Mouse (Mus musculus): ENCODE measurements around the gene Tmem254b. TPM values are rescaled to one million over a fixed set of nuclear protein-coding genes. Genes with fewer than 3 reads are reported as not detected.
"Not testable (repeated sequence)": the region's sequence is repeated elsewhere in the genome, so short reads cannot be mapped to it uniquely, and the experiment has no call there.

Gene Tmem254b
- polyA plus RNA-seq, 1 experiment from 2014 or later, result 18.0 TPM

GRCm38 (mm10) chr14:26175028-26175427 lies 31.8 kb downstream of the Tmem254b start:
- WGBS, result no CpG with 5 or more reads among the region's 6 CpGs
- not testable (repeated sequence) for H3K9ac ChIP-seq (replicated peaks; ENCODE audit: low read depth, low read length); H3K27ac ChIP-seq (ENCODE audit: low read length); H3K4me2 ChIP-seq (ENCODE audit: low read length); H3K27me3 ChIP-seq (replicated peaks; ENCODE audit: control insufficient read depth, insufficient read depth, low read length); H3K4me1 ChIP-seq (replicated peaks; ENCODE audit: control insufficient read depth, insufficient read depth, low read length); H3K4me3 ChIP-seq (replicated peaks; ENCODE audit: low read length); H3K36me3 ChIP-seq (ENCODE audit: control insufficient read depth, insufficient read depth); ATAC-seq; H3K9me3 ChIP-seq (ENCODE audit: control insufficient read depth, low read length)

- no CpG with 5 or more reads among the region's 3 CpGs for WGBS
- not testable (repeated sequence) for H3K9ac ChIP-seq (replicated peaks; ENCODE audit: low read depth, low read length); H3K36me3 ChIP-seq (ENCODE audit: control insufficient read depth, insufficient read depth); H3K9me3 ChIP-seq (ENCODE audit: control insufficient read depth, low read length); H3K27ac ChIP-seq (ENCODE audit: low read length); H3K4me2 ChIP-seq (ENCODE audit: low read length); H3K4me1 ChIP-seq (replicated peaks; ENCODE audit: control insufficient read depth, insufficient read depth, low read length); H3K4me3 ChIP-seq (replicated peaks; ENCODE audit: low read length); ATAC-seq; H3K27me3 ChIP-seq (replicated peaks; ENCODE audit: control insufficient read depth, insufficient read depth, low read length)
These were observed 32.9 kb downstream of the Tmem254b start for GRCm38 (mm10) chr14:26173955-26174354.

- H3K4me1 ChIP-seq (replicated peaks; ENCODE audit: control insufficient read depth, insufficient read depth, low read length); H3K36me3 ChIP-seq (ENCODE audit: control insufficient read depth, insufficient read depth); H3K4me3 ChIP-seq (replicated peaks; ENCODE audit: low read length); ATAC-seq; H3K9ac ChIP-seq (replicated peaks; ENCODE audit: low read depth, low read length); H3K9me3 ChIP-seq (ENCODE audit: control insufficient read depth, low read length); H3K4me2 ChIP-seq (ENCODE audit: low read length); H3K27ac ChIP-seq (ENCODE audit: low read length); H3K27me3 ChIP-seq (replicated peaks; ENCODE audit: control insufficient read depth, insufficient read depth, low read length): not testable (repeated sequence)
- no CpG with 5 or more reads among the region's 12 CpGs for WGBS
These were observed 41.6 kb downstream of the Tmem254b start for GRCm38 (mm10) chr14:26165266-26165665.

- not testable (repeated sequence) for H3K9ac ChIP-seq (replicated peaks; ENCODE audit: low read depth, low read length); H3K4me2 ChIP-seq (ENCODE audit: low read length); H3K4me3 ChIP-seq (replicated peaks; ENCODE audit: low read length); ATAC-seq; H3K9me3 ChIP-seq (ENCODE audit: control insufficient read depth, low read length); H3K27ac ChIP-seq (ENCODE audit: low read length); H3K4me1 ChIP-seq (replicated peaks; ENCODE audit: control insufficient read depth, insufficient read depth, low read length); H3K36me3 ChIP-seq (ENCODE audit: control insufficient read depth, insufficient read depth); H3K27me3 ChIP-seq (replicated peaks; ENCODE audit: control insufficient read depth, insufficient read depth, low read length)
- no CpG with 5 or more reads among the region's 5 CpGs for WGBS
These were observed 44.4 kb downstream of the Tmem254b start for GRCm38 (mm10) chr14:26162423-26162822.

- H3K4me3 ChIP-seq (replicated peaks; ENCODE audit: low read length); H3K27me3 ChIP-seq (replicated peaks; ENCODE audit: control insufficient read depth, insufficient read depth, low read length); H3K27ac ChIP-seq (ENCODE audit: low read length); H3K36me3 ChIP-seq (ENCODE audit: control insufficient read depth, insufficient read depth); H3K9me3 ChIP-seq (ENCODE audit: control insufficient read depth, low read length); ATAC-seq; H3K9ac ChIP-seq (replicated peaks; ENCODE audit: low read depth, low read length); H3K4me2 ChIP-seq (ENCODE audit: low read length); H3K4me1 ChIP-seq (replicated peaks; ENCODE audit: control insufficient read depth, insufficient read depth, low read length): not testable (repeated sequence)
- WGBS, result no CpG with 5 or more reads among the region's 9 CpGs
These were observed 45.7 kb downstream of the Tmem254b start for GRCm38 (mm10) chr14:26161156-26161555.

DNA sequence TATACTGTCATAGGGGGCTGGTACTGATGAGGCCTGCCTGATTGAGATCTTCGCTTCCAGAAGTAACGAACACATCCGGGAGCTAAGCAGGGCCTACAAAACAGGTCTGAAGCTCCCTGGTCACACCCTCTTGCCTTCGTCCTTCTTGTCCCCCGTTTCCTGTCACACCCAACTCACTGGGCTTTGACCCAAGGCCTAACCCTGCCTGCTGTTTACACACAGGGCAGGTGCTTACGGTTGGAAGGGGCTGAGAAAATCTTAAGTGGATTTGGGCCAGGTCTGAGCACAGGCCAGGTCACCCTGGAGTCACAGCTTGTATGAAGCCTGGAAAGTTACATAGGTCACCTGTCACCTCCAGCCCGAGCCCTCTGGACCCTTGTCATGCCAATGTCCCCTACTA lies 50.8 kb downstream of the Tmem254b start:
- ATAC-seq; H3K9ac ChIP-seq (replicated peaks; ENCODE audit: low read depth, low read length); H3K4me1 ChIP-seq (replicated peaks; ENCODE audit: control insufficient read depth, insufficient read depth, low read length); H3K4me2 ChIP-seq (ENCODE audit: low read length); H3K9me3 ChIP-seq (ENCODE audit: control insufficient read depth, low read length); H3K27ac ChIP-seq (ENCODE audit: low read length); H3K4me3 ChIP-seq (replicated peaks; ENCODE audit: low read length); H3K27me3 ChIP-seq (replicated peaks; ENCODE audit: control insufficient read depth, insufficient read depth, low read length); H3K36me3 ChIP-seq (ENCODE audit: control insufficient read depth, insufficient read depth): not testable (repeated sequence)
- WGBS, result no CpG with 5 or more reads among the region's 7 CpGs

Other genes with a start within 250 kb of the Tmem254b start
- 3.0 and 6.7 TPM in 2 replicates for gene Duxbl1, start 228.5 kb downstream of the Tmem254b start, polyA plus RNA-seq (2015; fragmentation: Nextera tagmentation; extraction: Ambion mirVana)
- 8.4 and 9.3 TPM in 2 replicates for gene Gm9780, start 164.3 kb downstream of the Tmem254b start, polyA plus RNA-seq (2015; fragmentation: Nextera tagmentation; extraction: Ambion mirVana)
- 10.6 and 17.5 TPM in 2 replicates for gene Tmem254c, start 139.7 kb downstream of the Tmem254b start, polyA plus RNA-seq (2015; fragmentation: Nextera tagmentation; extraction: Ambion mirVana)
- not detected in 2 replicates for gene Cphx2, start 125.5 kb downstream of the Tmem254b start, polyA plus RNA-seq (2015; fragmentation: Nextera tagmentation; extraction: Ambion mirVana)
- not detected in 2 replicates for gene Cphx3, start 124.7 kb downstream of the Tmem254b start, polyA plus RNA-seq (2015; fragmentation: Nextera tagmentation; extraction: Ambion mirVana)
- not detected in 2 replicates for gene Duxbl2, start 88.7 kb downstream of the Tmem254b start, polyA plus RNA-seq (2015; fragmentation: Nextera tagmentation; extraction: Ambion mirVana)
- 5.2 and 7.4 TPM in 2 replicates for gene Plac9b, start 24.6 kb downstream of the Tmem254b start, polyA plus RNA-seq (2015; fragmentation: Nextera tagmentation; extraction: Ambion mirVana)
- 0.58 and 2.9 TPM in 2 replicates for gene Duxbl3, start 50.9 kb upstream of the Tmem254b start, polyA plus RNA-seq (2015; fragmentation: Nextera tagmentation; extraction: Ambion mirVana)